Mouse (Mus musculus) spleen, postnatal 36 days (tissue): Measurements from ENCODE around the gene Whrn.

Experiments used
- DNase-seq, 2 experiments: peaks; one replicate each; pipeline ENCODE4 v3.0.0; 2022; ENCODE audit warnings: low spot score in 2 of 2, mixed read lengths in 1 of 2

Whrn gene

GRCm38 (mm10) chr4:63409317-63409907 lies 86.4 kb downstream of the Whrn start:
- peak in 1 of 2 experiments; percentile 40 for DNase-seq

GRCm38 (mm10) chr4:63408649-63409048 lies 87.1 kb downstream of the Whrn start:
- peak; percentile 73 to 74 for DNase-seq

GRCm38 (mm10) chr4:63408247-63408646 lies 87.5 kb downstream of the Whrn start:
- no peak for DNase-seq

- no peak for DNase-seq
Measured at GRCm38 (mm10) chr4:63405683-63406082, 90.1 kb downstream of the Whrn start.

GRCm38 (mm10) chr4:63405051-63405450 lies 90.7 kb downstream of the Whrn start:
- DNase-seq: peak; percentile 90 to 91

GRCm38 (mm10) chr4:63404205-63404604 lies 91.6 kb downstream of the Whrn start:
- DNase-seq: peak; percentile 92

- peak; percentile 86 to 88 for DNase-seq
Measured at GRCm38 (mm10) chr4:63403040-63403959, 92.5 kb downstream of the Whrn start, which contains the start of gene Akna. TSS of gene Akna (minus strand) at chr4:63403354.

- no peak for DNase-seq
Measured at GRCm38 (mm10) chr4:63402558-63402957, 93.2 kb downstream of the Whrn start.

GRCm38 (mm10) chr4:63402056-63402455 lies 93.7 kb downstream of the Whrn start:
- DNase-seq: no peak

- no peak for DNase-seq
Measured at GRCm38 (mm10) chr4:63401620-63402019, 94.2 kb downstream of the Whrn start.

GRCm38 (mm10) chr4:63400541-63401306 lies 95.1 kb downstream of the Whrn start:
- peak; percentile 62 to 70 for DNase-seq

- no peak for DNase-seq
Measured at GRCm38 (mm10) chr4:63399691-63400270, 96.0 kb downstream of the Whrn start.

GRCm38 (mm10) chr4:63398854-63399609 lies 96.8 kb downstream of the Whrn start:
- DNase-seq: peak; percentile 86 to 87

- no peak for DNase-seq
Measured at GRCm38 (mm10) chr4:63397981-63398537, 97.7 kb downstream of the Whrn start.

GRCm38 (mm10) chr4:63391322-63391721 lies 104.5 kb downstream of the Whrn start:
- no peak for DNase-seq

- DNase-seq: no peak
Measured at GRCm38 (mm10) chr4:63389887-63390528, 105.8 kb downstream of the Whrn start.

GRCm38 (mm10) chr4:63389121-63389886 lies 106.5 kb downstream of the Whrn start:
- peak in 1 of 2 experiments; percentile 73 for DNase-seq

- no peak for DNase-seq
Measured at GRCm38 (mm10) chr4:63388029-63388428, 107.8 kb downstream of the Whrn start.

GRCm38 (mm10) chr4:63385784-63386183 lies 110.0 kb downstream of the Whrn start:
- DNase-seq: peak; percentile 90 to 94
